Mouse (Mus musculus) gastrocnemius, adult 2 months (tissue): ENCODE results near the gene Rnase2b. TPM values are rescaled to one million over a fixed set of nuclear protein-coding genes. Genes with fewer than 3 reads are reported as not detected.
"Not testable (repeated sequence)": the region's sequence is repeated elsewhere in the genome, so short reads cannot be mapped to it uniquely, and the experiment has no call there.

Source experiments
- DNase-seq: peaks from one replicate; pipeline ENCODE4 v3.0.0; 2022
- H3K27ac ChIP-seq: fragments of 200-600 bp; 2 replicates; pipeline ENCODE4 v1.8.1; 2022; ENCODE audit warnings: mild to moderate bottlenecking
- H3K4me3 ChIP-seq: fragments of 200-600 bp; 2 replicates; pipeline ENCODE4 v1.8.1; 2022; ENCODE audit warnings: mild to moderate bottlenecking, moderate library complexity
- CTCF ChIP-seq: fragments of 200-600 bp; IDR thresholded peaks from 2 replicates; pipeline ENCODE4 v1.8.1; 2022; ENCODE audit warnings: antibody characterized with exemption, mild to moderate bottlenecking, moderate library complexity
- intact Hi-C: fragments of 180-260 bp; cut with DNase I; formaldehyde crosslinking; loops from one replicate; pipeline ENCODE4 v1.15.1; 2025
- total RNA-seq, 2 experiments: library from RNA; stranded (reverse); gene quantifications; 2 replicates each; pipeline ENCODE4 v1.2.3; 2021

The Rnase2b gene
- total RNA-seq, 2 experiments from 2014 or later: not detected

GRCm38 (mm10) chr14:51165435-51165834 lies 3.4 kb downstream of the Rnase2b start:
- intact Hi-C loops: no loop called here
- Histone ChIP-seq H3K4me3 (no peak overlapping the region), H3K27ac (no peak overlapping the region)
- no peak for DNase-seq
- TF ChIP-seq CTCF: no peak

GRCm38 (mm10) chr14:51166068-51166467 lies 4.0 kb downstream of the Rnase2b start:
- intact Hi-C loops: no loop called here
- no peak for TF ChIP-seq CTCF

GRCm38 (mm10) chr14:51172095-51172865 lies 10.2 kb downstream of the Rnase2b start:
- DNase-seq: peak; percentile 29
- not testable (repeated sequence) for H3K27ac ChIP-seq
- 0 out of 2 replicates have a peak overlapping the region, but pooled peaks have one; percentile 13 for H3K4me3 ChIP-seq
- TF ChIP-seq CTCF: peak; percentile 70
- intact Hi-C loops: loop anchor here (5.0 kb wide), 1 partner anchor 70 kb away; no protein-coding TSS in a partner anchor

More at GRCm38 (mm10) chr14:51166068-51166467, 4.0 kb downstream of the Rnase2b start:
- no peak for DNase-seq
- Histone ChIP-seq H3K4me3 (no peak overlapping the region), H3K27ac (no peak overlapping the region)

- not testable (repeated sequence) for H3K27ac ChIP-seq, DNase-seq
- H3K4me3 ChIP-seq: 0 out of 2 replicates have a peak overlapping the region, but pooled peaks have one; percentile 13
- intact Hi-C loops: loop anchor here (5.0 kb wide), 1 partner anchor 71 kb away; no protein-coding TSS in a partner anchor
Observed at GRCm38 (mm10) chr14:51172947-51173346, 10.9 kb downstream of the Rnase2b start.

- intact Hi-C loops: loop anchor here (5.0 kb wide), 1 partner anchor 72 kb away; no protein-coding TSS in a partner anchor
- no peak for TF ChIP-seq CTCF
- H3K4me3 ChIP-seq: no peak overlapping the region
- no peak for DNase-seq
- no peak overlapping the region for H3K27ac ChIP-seq
Observed at GRCm38 (mm10) chr14:51173843-51174242, 11.8 kb downstream of the Rnase2b start.

- DNase-seq, H3K4me3 ChIP-seq, intact Hi-C loops, H3K27ac ChIP-seq: not testable (repeated sequence)
Observed at GRCm38 (mm10) chr14:51181051-51181450, 19.0 kb downstream of the Rnase2b start.

- no peak for DNase-seq
- Histone ChIP-seq H3K4me3 (no peak overlapping the region), H3K27ac (no peak overlapping the region)
- intact Hi-C loops: no loop called here
- TF ChIP-seq CTCF: no peak
Observed at GRCm38 (mm10) chr14:51195681-51196080, 33.6 kb downstream of the Rnase2b start.

GRCm38 (mm10) chr14:51199098-51200023 lies 37.3 kb downstream of the Rnase2b start, which contains the start of gene Ang2:
Gene Ang2, minus strand, starts transcription at chr14:51199148.
- DNase-seq: no peak
- TF ChIP-seq CTCF: no peak
- Histone ChIP-seq H3K27ac (peak within 1 kb of the TSS; percentile 38; the same call in 1 of the 2 replicates), H3K4me3 (no peak within 1 kb of the TSS)
- intact Hi-C loops: no loop called here

- intact Hi-C loops: no loop called here
- TF ChIP-seq CTCF: no peak
- peak; percentile 20 for DNase-seq
- H3K27ac ChIP-seq: peak overlapping the region; percentile 38; the same call in 1 of the 2 replicates
- no peak overlapping the region for H3K4me3 ChIP-seq
Observed at GRCm38 (mm10) chr14:51200054-51200453, 38.0 kb downstream of the Rnase2b start.

- DNase-seq: no peak
- intact Hi-C loops: no loop called here
- no peak for TF ChIP-seq CTCF
- peak overlapping the region; percentile 38; the same call in 1 of the 2 replicates for H3K27ac ChIP-seq
- no peak overlapping the region for H3K4me3 ChIP-seq
Observed at GRCm38 (mm10) chr14:51200466-51200865, 38.4 kb downstream of the Rnase2b start.

- Histone ChIP-seq H3K4me3 (no peak within 1 kb of the TSS), H3K27ac (peak within 1 kb of the TSS; percentile 66)
- DNase-seq: no peak
- intact Hi-C loops: no loop called here
- TF ChIP-seq CTCF: no peak
Observed at GRCm38 (mm10) chr14:51203115-51203514, 41.1 kb downstream of the Rnase2b start, which contains the start of gene Ear14. Gene Ear14, plus strand, starts transcription at chr14:51203391.

Other genes starting within 250 kb of the Rnase2b start
- 10 to 100 TPM; 45.3 to 63.1 TPM for gene Osgep, start 237.4 kb upstream of the Rnase2b start, total RNA-seq
- 10 to 100 TPM; 28.0 to 28.1 TPM for gene Apex1, start 237.3 kb upstream of the Rnase2b start, total RNA-seq
- gene Pip4p1, start 231.4 kb upstream of the Rnase2b start, total RNA-seq: 10 to 100 TPM; 16.2 to 16.6 TPM
- 1 to 10 TPM; 3.6 to 5.9 TPM for gene Pnp, start 231.2 kb upstream of the Rnase2b start, total RNA-seq
- 1 to 10 TPM; 2.9 to 7.8 TPM for gene Gm49342, start 217.7 kb upstream of the Rnase2b start, total RNA-seq
- under 1 TPM in 1 of 2 experiments, not detected in 1; 0.47 TPM for gene Pnp2, start 206.3 kb upstream of the Rnase2b start, total RNA-seq
- gene Rnase10, start 154.5 kb upstream of the Rnase2b start, total RNA-seq: not detected
- not detected for gene Rnase9, start 120.4 kb upstream of the Rnase2b start, total RNA-seq
- gene Rnase11, start 112.1 kb upstream of the Rnase2b start, total RNA-seq: not detected
- not detected for gene Rnase12, start 104.6 kb upstream of the Rnase2b start, total RNA-seq
- gene Olfr750, start 87.8 kb upstream of the Rnase2b start, total RNA-seq: not detected
- gene Rnase4, start 71.2 kb upstream of the Rnase2b start, total RNA-seq: 10 to 100 TPM; 34.6 to 40.1 TPM
- gene Ang, start 71.1 kb upstream of the Rnase2b start, total RNA-seq: 1 to 10 TPM; 4.0 TPM
- not detected for gene Eddm3b, start 47.8 kb upstream of the Rnase2b start, total RNA-seq
- gene Rnase6, start 38.4 kb upstream of the Rnase2b start, total RNA-seq: under 1 TPM in 1 of 2 experiments, not detected in 1; 0.64 TPM
- gene Rnase1, start 15.5 kb upstream of the Rnase2b start, total RNA-seq: not detected
- gene Ang2, start 36.9 kb downstream of the Rnase2b start, total RNA-seq: not detected
- gene Ear14, start 41.1 kb downstream of the Rnase2b start, total RNA-seq: not detected
- 1 to 10 TPM in 1 of 2 experiments, under 1 TPM in 1; 0.87 to 2.0 TPM for gene Rnase2a, start 93.9 kb downstream of the Rnase2b start, total RNA-seq
- not detected for gene Gm7247, start 199.5 kb downstream of the Rnase2b start, total RNA-seq
- not detected for gene Vmn2r88, start 248.6 kb downstream of the Rnase2b start, total RNA-seq